Mouse (Mus musculus): ENCODE measurements around the gene Svop. TPM values are rescaled to one million over a fixed set of nuclear protein-coding genes. Genes with fewer than 3 reads are reported as not detected.

Gene Svop
- polyA plus RNA-seq, 1 experiment, result 0.04 TPM

GRCm38 (mm10) chr5:114065161-114065560 is 26.2 kb downstream of the Svop start, which contains the start of gene Usp30:
TSS of gene Usp30 (plus strand) at chr5:114065461.
- Histone ChIP-seq H3ac (ENCODE audit: control insufficient read depth, insufficient read length, low read depth) (no peak within 1 kb of the TSS), H3K36me3 (ENCODE audit: control insufficient read depth, insufficient read depth) (no peaks in the 10 kb centered on the region), H3K79me2 (ENCODE audit: control insufficient read depth, insufficient read depth) (no peaks in the 10 kb centered on the region), H3K27me3 (ENCODE audit: control insufficient read depth, insufficient read depth, insufficient read length) (peaks cover 36% of the 10 kb centered on the region), H3K79me3 (ENCODE audit: low read depth) (no peaks in the 10 kb centered on the region), H3K4me3 (ENCODE audit: insufficient read depth, poor library complexity, severe bottlenecking) (no peak within 1 kb of the TSS)
- no peak for TF ChIP-seq CEBPB (IDR thresholded peaks at IDR 0.05; ENCODE audit: low read depth)
- TF ChIP-seq USF1 (IDR thresholded peaks at IDR 0.05; ENCODE audit: low read depth), result no peak
- TF ChIP-seq MYOG (IDR thresholded peaks at IDR 0.05; ENCODE audit: control insufficient read depth, extremely low read depth, insufficient read length), result no peak
- no peak for TF ChIP-seq MAX (IDR thresholded peaks at IDR 0.05)
- no peak for TF ChIP-seq FOSL1 (IDR thresholded peaks at IDR 0.05; ENCODE audit: insufficient read depth, low read length, poor library complexity, severe bottlenecking)
- no peak for TF ChIP-seq MYOD1 (IDR thresholded peaks at IDR 0.05; ENCODE audit: control insufficient read depth, insufficient read length, low read depth)
- TF ChIP-seq CTCF (IDR thresholded peaks at IDR 0.05; ENCODE audit: control insufficient read depth, insufficient read depth, insufficient read length), result no peak

DNA sequence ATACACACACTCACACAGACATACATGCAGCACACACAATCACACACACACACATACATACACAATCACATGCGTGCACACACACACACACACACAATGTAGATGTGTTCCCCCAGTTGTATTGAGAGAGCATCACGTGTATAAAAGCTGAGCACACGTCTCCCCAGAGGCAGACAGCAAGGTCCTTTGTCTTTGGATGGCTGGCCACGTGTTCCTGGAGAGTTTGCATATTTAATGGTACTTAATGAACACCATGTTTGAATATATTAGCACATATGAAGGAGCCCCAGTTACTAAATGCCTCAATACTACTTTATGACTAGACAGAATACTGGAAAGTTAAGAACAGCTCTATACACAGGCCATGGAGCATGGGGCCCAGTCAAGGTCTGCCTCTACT is 27.4 kb downstream of the Svop start:
- Histone ChIP-seq H3K36me3 (ENCODE audit: control insufficient read depth, insufficient read depth) (no peaks in the 10 kb centered on the region), H3ac (ENCODE audit: control insufficient read depth, insufficient read length, low read depth) (no peak overlapping the region), H3K27me3 (ENCODE audit: control insufficient read depth, insufficient read depth, insufficient read length) (peaks cover 36% of the 10 kb centered on the region), H3K4me3 (ENCODE audit: insufficient read depth, poor library complexity, severe bottlenecking) (no peak overlapping the region), H3K79me2 (ENCODE audit: control insufficient read depth, insufficient read depth) (no peaks in the 10 kb centered on the region), H3K79me3 (ENCODE audit: low read depth) (no peaks in the 10 kb centered on the region)
- no peak for TF ChIP-seq CEBPB (IDR thresholded peaks at IDR 0.05; ENCODE audit: low read depth)
- no peak for TF ChIP-seq MYOD1 (IDR thresholded peaks at IDR 0.05; ENCODE audit: control insufficient read depth, insufficient read length, low read depth)
- TF ChIP-seq USF1 (IDR thresholded peaks at IDR 0.05; ENCODE audit: low read depth), result no peak
- no peak for TF ChIP-seq FOSL1 (IDR thresholded peaks at IDR 0.05; ENCODE audit: insufficient read depth, low read length, poor library complexity, severe bottlenecking)
- no peak for TF ChIP-seq MYOG (IDR thresholded peaks at IDR 0.05; ENCODE audit: control insufficient read depth, extremely low read depth, insufficient read length)
- no peak for TF ChIP-seq MAX (IDR thresholded peaks at IDR 0.05)
- TF ChIP-seq CTCF (IDR thresholded peaks at IDR 0.05; ENCODE audit: control insufficient read depth, insufficient read depth, insufficient read length), result no peak

GRCm38 (mm10) chr5:114061675-114062074 is 29.7 kb downstream of the Svop start:
- Histone ChIP-seq H3ac (ENCODE audit: control insufficient read depth, insufficient read length, low read depth) (no peak overlapping the region), H3K36me3 (ENCODE audit: control insufficient read depth, insufficient read depth) (no peaks in the 10 kb centered on the region), H3K79me3 (ENCODE audit: low read depth) (no peaks in the 10 kb centered on the region), H3K4me3 (ENCODE audit: insufficient read depth, poor library complexity, severe bottlenecking) (no peak overlapping the region), H3K27me3 (ENCODE audit: control insufficient read depth, insufficient read depth, insufficient read length) (peaks cover 28% of the 10 kb centered on the region), H3K79me2 (ENCODE audit: control insufficient read depth, insufficient read depth) (no peaks in the 10 kb centered on the region)
- TF ChIP-seq MYOG (IDR thresholded peaks at IDR 0.05; ENCODE audit: control insufficient read depth, extremely low read depth, insufficient read length), result no peak
- TF ChIP-seq USF1 (IDR thresholded peaks at IDR 0.05; ENCODE audit: low read depth), result no peak
- TF ChIP-seq MYOD1 (IDR thresholded peaks at IDR 0.05; ENCODE audit: control insufficient read depth, insufficient read length, low read depth), result no peak
- TF ChIP-seq CTCF (IDR thresholded peaks at IDR 0.05; ENCODE audit: control insufficient read depth, insufficient read depth, insufficient read length), result no peak
- TF ChIP-seq MAX (IDR thresholded peaks at IDR 0.05), result no peak
- TF ChIP-seq CEBPB (IDR thresholded peaks at IDR 0.05; ENCODE audit: low read depth), result no peak
- TF ChIP-seq FOSL1 (IDR thresholded peaks at IDR 0.05; ENCODE audit: insufficient read depth, low read length, poor library complexity, severe bottlenecking), result no peak

DNA sequence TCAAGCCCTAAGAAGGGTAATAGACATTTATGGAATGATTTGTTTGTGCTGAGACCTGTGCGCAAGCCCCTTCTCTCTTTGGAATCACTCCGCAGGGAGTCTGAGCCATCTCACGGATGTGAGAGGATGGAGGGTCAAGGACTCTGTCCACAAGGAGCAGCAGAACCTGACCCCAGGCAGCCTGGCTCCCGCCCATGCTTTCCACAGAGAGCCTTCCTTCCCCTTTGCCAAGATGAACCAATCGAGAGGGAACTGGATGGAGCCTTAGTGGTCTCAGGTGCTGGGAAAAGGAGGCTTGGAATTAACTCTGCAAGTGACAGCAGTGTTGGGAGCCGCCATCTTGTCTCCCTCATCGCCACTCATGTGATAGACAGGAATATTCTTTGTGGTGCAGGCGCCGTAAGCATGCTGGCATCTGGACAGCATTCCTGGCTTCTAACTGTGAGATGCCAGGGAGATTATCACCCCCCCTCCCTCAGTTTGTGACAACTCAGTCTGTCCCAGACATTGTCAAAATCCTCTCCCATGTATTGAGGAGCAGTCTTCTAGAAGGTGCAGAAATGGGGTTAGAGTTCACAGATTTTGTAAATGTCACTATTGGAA is 34.1 kb downstream of the Svop start:
- no peak overlapping the region for H3K4me3 ChIP-seq (ENCODE audit: insufficient read depth, poor library complexity, severe bottlenecking)
- TF ChIP-seq CEBPB (IDR thresholded peaks at IDR 0.05; ENCODE audit: low read depth) (no peak), MAX (IDR thresholded peaks at IDR 0.05) (no peak), MYOD1 (IDR thresholded peaks at IDR 0.05; ENCODE audit: control insufficient read depth, insufficient read length, low read depth) (no peak), FOSL1 (IDR thresholded peaks at IDR 0.05; ENCODE audit: insufficient read depth, low read length, poor library complexity, severe bottlenecking) (no peak), USF1 (IDR thresholded peaks at IDR 0.05; ENCODE audit: low read depth) (no peak), CTCF (IDR thresholded peaks at IDR 0.05; ENCODE audit: control insufficient read depth, insufficient read depth, insufficient read length) (no peak), MYOG (IDR thresholded peaks at IDR 0.05; ENCODE audit: control insufficient read depth, extremely low read depth, insufficient read length) (no peak)
- no peaks in the 10 kb centered on the region for H3K79me2 ChIP-seq (ENCODE audit: control insufficient read depth, insufficient read depth)

GRCm38 (mm10) chr5:114052246-114052761 is 39.1 kb downstream of the Svop start:
- Histone ChIP-seq H3K27me3 (ENCODE audit: control insufficient read depth, insufficient read depth, insufficient read length) (peaks cover 21% of the 10 kb centered on the region), H3K4me3 (ENCODE audit: insufficient read depth, poor library complexity, severe bottlenecking) (no peak overlapping the region), H3K79me2 (ENCODE audit: control insufficient read depth, insufficient read depth) (no peaks in the 10 kb centered on the region), H3K36me3 (ENCODE audit: control insufficient read depth, insufficient read depth) (no peaks in the 10 kb centered on the region), H3K79me3 (ENCODE audit: low read depth) (no peaks in the 10 kb centered on the region), H3ac (ENCODE audit: control insufficient read depth, insufficient read length, low read depth) (no peak overlapping the region)
- no peak for TF ChIP-seq MYOG (IDR thresholded peaks at IDR 0.05; ENCODE audit: control insufficient read depth, extremely low read depth, insufficient read length)
- TF ChIP-seq FOSL1 (IDR thresholded peaks at IDR 0.05; ENCODE audit: insufficient read depth, low read length, poor library complexity, severe bottlenecking), result no peak
- no peak for TF ChIP-seq MYOD1 (IDR thresholded peaks at IDR 0.05; ENCODE audit: control insufficient read depth, insufficient read length, low read depth)
- TF ChIP-seq CTCF (IDR thresholded peaks at IDR 0.05; ENCODE audit: control insufficient read depth, insufficient read depth, insufficient read length), result peak; percentile 74
- no peak for TF ChIP-seq CEBPB (IDR thresholded peaks at IDR 0.05; ENCODE audit: low read depth)
- TF ChIP-seq USF1 (IDR thresholded peaks at IDR 0.05; ENCODE audit: low read depth), result no peak
- TF ChIP-seq MAX (IDR thresholded peaks at IDR 0.05), result no peak

More for the DNA sequence above, 34.1 kb downstream of the Svop start:
- Histone ChIP-seq H3K27me3 (ENCODE audit: control insufficient read depth, insufficient read depth, insufficient read length) (peaks cover 15% of the 10 kb centered on the region), H3K36me3 (ENCODE audit: control insufficient read depth, insufficient read depth) (no peaks in the 10 kb centered on the region), H3K79me3 (ENCODE audit: low read depth) (no peaks in the 10 kb centered on the region), H3ac (ENCODE audit: control insufficient read depth, insufficient read length, low read depth) (no peak overlapping the region)

Data from C2C12 (cell line).